Mouse (Mus musculus) embryonic fibroblast, embryonic 13.5 days (primary cell): ENCODE measurements around the gene Mta1. TPM values are rescaled to one million over a fixed set of nuclear protein-coding genes. Genes with fewer than 3 reads are reported as not detected.

Experiments used
- H3K27ac ChIP-seq: 2 replicates; pipeline ENCODE4 v1.5.1; 2012; ENCODE audit warnings: low read length, control low read depth, inconsistent platforms; ENCODE audit not compliant: insufficient read depth
- H3K4me1 ChIP-seq: 2 replicates; pipeline ENCODE4 v1.6.1; 2011; ENCODE audit warnings: low read length; ENCODE audit not compliant: control insufficient read depth, insufficient read depth
- H3K4me3 ChIP-seq: 2 replicates; pipeline ENCODE4 v1.5.1; 2011; ENCODE audit warnings: mild to moderate bottlenecking, control low read depth, low read length; ENCODE audit not compliant: insufficient read depth
- CTCF ChIP-seq: IDR thresholded peaks from 2 replicates; pipeline ENCODE4 v1.5.1; 2011; ENCODE audit warnings: mild to moderate bottlenecking, control low read depth, low read length, moderate library complexity, borderline replicate concordance; ENCODE audit not compliant: insufficient read depth
- POLR2A ChIP-seq: IDR thresholded peaks from 2 replicates; pipeline ENCODE4 v1.6.1; 2011; ENCODE audit warnings: low read depth, mild to moderate bottlenecking, control low read depth, low read length, moderate library complexity
- polyA plus RNA-seq: library from polyadenylated mRNA; stranded (reverse); fragments of >200 nt; gene quantifications from 2 replicates; pipeline ENCODE4 v1.2.4, GENCODE M21; 2011; ENCODE audit warnings: low read depth; ENCODE audit not compliant: missing spikeins, insufficient read length

Mta1 gene
- polyA plus RNA-seq, 1 experiment, result 86.5 TPM

DNA sequence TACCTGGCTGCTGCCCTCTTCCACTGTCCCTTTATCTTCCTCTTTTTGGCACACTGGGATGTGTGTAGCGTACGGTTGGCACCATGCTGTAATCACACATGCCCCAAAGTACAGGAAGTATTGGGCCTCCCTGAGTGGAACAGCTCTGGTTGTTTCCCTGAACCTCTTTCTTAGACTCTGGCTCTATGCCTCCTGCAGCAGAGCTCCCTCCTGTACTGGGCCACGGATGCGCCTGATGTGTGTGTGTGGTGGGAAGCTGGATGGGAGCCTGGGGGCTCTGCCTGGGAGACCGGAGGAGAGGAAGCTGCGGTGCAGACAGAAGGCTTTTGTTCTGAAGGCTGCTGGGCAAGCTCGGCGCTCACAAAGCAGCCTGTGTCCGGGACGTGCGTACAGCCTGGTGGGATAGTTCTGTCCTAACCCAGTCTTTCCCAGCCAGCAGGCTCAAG is 65.5 kb downstream of the Mta1 start:
- H3K27ac ChIP-seq, result no peak overlapping the region
- no peak overlapping the region for H3K4me3 ChIP-seq
- TF ChIP-seq POLR2A (no peak), CTCF (no peak)
- no peaks in the 10 kb centered on the region for H3K4me1 ChIP-seq

DNA sequence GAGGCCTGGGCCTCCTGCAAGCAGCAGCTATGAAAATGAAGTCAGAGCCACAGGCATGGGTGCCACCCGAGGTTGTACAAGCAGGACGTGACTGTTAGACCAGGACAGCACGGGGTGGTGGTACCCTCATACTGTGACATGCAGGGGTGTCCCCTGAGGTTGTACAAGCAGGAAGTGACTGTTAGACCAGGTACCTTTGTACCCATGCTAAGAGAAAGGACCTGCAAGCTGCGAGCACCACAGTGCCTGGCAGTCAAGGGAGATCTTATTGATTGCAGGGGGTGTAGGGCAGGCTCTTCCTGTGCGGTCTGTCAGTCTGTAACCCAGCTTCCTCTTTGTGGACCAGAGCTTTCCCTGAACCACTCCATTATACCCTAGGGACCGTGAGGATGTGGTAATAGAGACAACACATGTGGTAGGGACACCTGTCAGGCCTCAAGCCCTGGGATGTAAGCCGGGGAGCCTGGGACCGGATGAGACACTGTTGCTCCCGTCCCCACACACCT is 70.0 kb downstream of the Mta1 start:
- TF ChIP-seq POLR2A (no peak), CTCF (no peak)
- H3K4me3 ChIP-seq, result no peak overlapping the region
- no peaks in the 10 kb centered on the region for H3K4me1 ChIP-seq
- H3K27ac ChIP-seq, result no peak overlapping the region

DNA sequence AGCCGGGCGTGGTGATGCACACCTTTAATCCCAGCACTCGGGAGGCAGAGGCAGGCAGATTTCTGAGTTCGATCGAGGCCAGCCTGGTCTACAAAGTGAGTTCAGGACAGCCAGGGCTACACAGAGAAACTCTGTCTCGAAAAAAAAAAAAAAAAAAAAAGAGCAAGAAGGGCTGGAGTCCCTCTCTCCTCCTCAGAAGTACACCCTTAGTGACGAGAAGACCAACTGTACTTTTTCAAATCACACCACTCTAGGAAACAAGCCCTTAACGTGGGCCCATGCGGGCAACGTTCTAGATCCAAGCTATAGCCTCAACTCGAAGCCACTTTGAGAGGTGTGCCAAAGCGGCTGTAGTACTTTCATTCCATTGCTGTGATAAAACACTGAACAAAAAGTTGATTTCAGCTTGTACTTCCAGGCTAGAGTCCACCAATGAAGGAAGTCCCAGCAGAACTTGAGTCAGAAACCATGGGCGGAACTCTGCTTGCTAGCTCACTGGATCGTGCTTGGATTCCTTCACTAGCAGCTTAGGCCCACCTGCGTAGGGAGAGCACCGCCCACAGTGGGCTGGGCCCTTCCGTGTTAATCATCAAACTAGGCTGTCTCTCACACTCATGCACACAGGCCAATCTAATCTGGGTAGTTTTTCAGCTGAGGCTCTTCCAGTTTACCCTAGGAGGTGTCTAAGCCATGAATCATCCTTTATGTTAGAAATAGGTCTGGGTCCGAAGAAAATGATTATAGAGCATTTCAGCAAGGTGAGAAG is 79.1 kb downstream of the Mta1 start:
- Histone ChIP-seq H3K4me3 (no peak overlapping the region), H3K27ac (no peak overlapping the region), H3K4me1 (no peaks in the 10 kb centered on the region)
- TF ChIP-seq POLR2A (no peak), CTCF (no peak)

DNA sequence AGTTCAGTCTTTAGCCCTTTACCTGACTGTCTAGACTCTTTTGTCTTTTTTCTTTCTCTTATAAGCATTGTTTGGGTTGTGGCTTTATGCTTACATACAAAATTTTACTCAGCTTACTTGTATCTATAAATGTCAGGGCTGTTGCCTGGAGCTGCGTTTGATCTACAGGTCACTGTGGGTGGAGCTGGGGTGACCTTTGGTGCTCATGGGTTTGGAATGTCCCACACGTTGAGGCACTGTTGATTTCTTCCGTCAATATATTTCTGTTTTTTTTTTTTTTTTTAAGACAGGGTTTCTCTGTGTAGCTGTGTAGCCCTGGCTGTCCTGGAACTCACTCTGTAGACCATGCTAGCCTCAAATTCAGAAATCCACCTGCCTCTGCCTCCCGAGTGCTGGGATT is 82.9 kb downstream of the Mta1 start:
- TF ChIP-seq CTCF (no peak), POLR2A (no peak)
- Histone ChIP-seq H3K4me3 (no peak overlapping the region), H3K4me1 (no peaks in the 10 kb centered on the region)

DNA sequence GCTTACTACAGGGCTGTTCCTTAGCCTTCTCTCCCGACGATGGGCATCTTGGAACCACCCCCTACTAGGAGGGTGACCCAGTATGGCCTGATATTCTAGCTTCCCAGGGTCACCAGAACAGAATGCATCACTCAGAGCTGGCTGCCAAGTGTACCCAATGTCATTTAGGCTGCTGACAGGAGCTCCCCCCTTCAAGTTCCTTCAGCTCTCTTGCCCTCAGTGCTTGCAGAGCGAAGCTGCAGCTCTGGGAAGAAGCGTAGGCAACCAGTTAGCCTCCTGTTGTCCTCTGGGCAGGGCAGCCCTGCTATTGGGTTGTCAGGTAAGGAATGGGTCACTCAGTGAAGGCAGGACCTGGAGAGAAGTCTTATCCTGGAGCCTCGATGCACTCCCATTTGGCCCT is 86.9 kb downstream of the Mta1 start:
- TF ChIP-seq CTCF, result no peak
- TF ChIP-seq POLR2A, result no peak
- no peaks in the 10 kb centered on the region; the same call in 1 of the 2 replicates for H3K4me1 ChIP-seq
- no peak overlapping the region for H3K4me3 ChIP-seq
- no peak overlapping the region for H3K27ac ChIP-seq

More for the DNA sequence above, 82.9 kb downstream of the Mta1 start:
- H3K27ac ChIP-seq, result no peak overlapping the region

DNA sequence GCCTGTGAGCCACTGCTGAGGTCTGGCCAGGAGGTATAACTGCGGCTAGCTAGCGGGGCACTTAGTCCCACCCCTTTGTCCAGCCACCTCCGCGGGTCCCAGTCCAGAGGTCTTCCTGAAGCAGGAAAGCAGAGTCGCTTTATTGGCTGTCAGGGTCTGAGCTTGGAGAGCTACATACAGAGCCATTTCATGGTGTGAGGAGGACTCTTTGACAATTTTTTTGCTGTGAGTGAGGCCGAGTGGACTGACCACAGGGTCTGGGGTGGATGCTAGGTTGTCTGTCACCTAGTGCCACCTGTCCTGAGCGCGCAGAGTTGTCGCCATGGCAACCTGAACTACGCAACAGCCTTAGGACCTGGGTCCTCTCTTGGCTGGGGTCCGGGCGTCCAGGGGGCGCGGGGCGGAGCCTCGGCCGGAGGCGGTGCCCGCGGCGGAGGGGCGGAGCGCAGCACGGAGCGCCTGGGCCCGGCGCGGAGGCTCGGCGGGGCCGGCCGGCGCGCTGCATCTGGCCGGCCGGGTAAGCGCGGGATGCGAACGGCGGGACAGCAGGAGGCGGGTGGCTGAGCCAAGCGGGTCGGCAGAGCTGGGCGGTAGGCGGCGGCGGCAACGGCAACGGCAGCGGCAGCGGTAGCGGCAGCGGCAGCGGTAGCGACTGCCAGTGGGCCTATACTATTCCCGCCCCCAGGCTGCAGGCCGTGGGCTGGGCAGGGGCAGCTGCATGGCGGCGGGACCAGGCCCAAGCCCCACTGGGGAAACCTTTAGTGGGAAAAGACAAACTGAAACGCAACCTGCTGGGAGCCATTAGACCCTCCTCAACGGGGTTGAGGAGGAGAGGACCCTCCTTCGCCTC is 87.6 kb downstream of the Mta1 start, which contains the start of gene Tmem121:
Gene Tmem121, plus strand, starts transcription at position 489 of the 850 bp plus-strand sequence.
- peak within 1 kb of the TSS; percentile 64 for H3K4me3 ChIP-seq
- no peak for TF ChIP-seq CTCF
- peak; percentile 52 for TF ChIP-seq POLR2A
- no peak within 1 kb of the TSS for H3K27ac ChIP-seq
- no peaks in the 10 kb centered on the region; the same call in 1 of the 2 replicates for H3K4me1 ChIP-seq

DNA sequence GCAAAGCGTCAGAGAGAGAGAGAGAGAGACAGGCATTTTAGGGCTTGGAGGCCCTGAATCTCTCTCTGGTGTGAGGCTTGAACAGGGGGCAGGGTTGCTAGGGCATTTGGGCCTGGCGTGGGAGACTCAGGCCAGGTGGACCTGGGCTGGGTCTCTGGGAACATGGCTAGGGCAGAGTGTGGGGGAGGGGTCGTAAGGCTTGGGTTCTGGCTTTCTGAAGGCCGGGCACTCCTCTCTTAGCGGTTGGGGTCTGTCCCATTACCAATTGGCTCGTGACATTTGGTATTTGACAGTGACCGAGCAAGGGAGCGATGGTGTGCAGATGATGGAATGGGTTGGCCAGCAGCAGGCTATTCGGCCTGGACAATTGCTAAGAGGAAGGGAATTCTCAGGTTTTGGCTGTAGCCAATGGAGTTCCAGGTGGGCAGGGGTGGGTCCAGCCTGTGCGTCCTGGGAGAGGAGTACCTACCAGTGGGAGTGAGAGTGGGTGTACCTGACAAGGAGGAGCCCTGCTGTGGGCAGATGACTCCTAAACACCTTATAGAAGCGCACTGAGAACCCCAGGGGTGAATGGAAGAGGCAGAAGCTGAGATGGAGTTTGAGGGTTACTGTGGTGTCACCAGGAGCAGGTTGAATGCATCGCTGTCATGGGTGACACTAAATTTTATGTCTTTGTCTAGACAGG is 88.4 kb downstream of the Mta1 start:
- H3K4me1 ChIP-seq, result no peaks in the 10 kb centered on the region; the same call in 1 of the 2 replicates
- H3K27ac ChIP-seq, result no peak overlapping the region
- no peak for TF ChIP-seq POLR2A
- H3K4me3 ChIP-seq, result peak overlapping the region; percentile 64

Other genes starting within 250 kb of the Mta1 start
- gene Gpr132, start 230.1 kb upstream of the Mta1 start, polyA plus RNA-seq, result not detected in 2 replicates
- gene Jag2, start 168.5 kb upstream of the Mta1 start, polyA plus RNA-seq, result 0.25 TPM in 1 of 2 replicates, not detected in the other
- 6.4 and 8.4 TPM in 2 replicates for gene Nudt14, start 156.2 kb upstream of the Mta1 start, polyA plus RNA-seq
- gene Btbd6, start 121.8 kb upstream of the Mta1 start, polyA plus RNA-seq, result 7.9 and 9.0 TPM in 2 replicates
- gene Brf1, start 97.6 kb upstream of the Mta1 start, polyA plus RNA-seq, result 25.3 and 37.2 TPM in 2 replicates
- 33.4 and 44.5 TPM in 2 replicates for gene Pacs2, start 83.8 kb upstream of the Mta1 start, polyA plus RNA-seq
- gene Tex22, start 23.8 kb upstream of the Mta1 start, polyA plus RNA-seq, result not detected in 2 replicates
- 52.9 and 129 TPM in 2 replicates for gene Crip2, start 42.0 kb downstream of the Mta1 start, polyA plus RNA-seq
- gene Crip1, start 48.0 kb downstream of the Mta1 start, polyA plus RNA-seq, result 75.5 and 79.9 TPM in 2 replicates
- gene Tedc1, start 58.1 kb downstream of the Mta1 start, polyA plus RNA-seq, result 10.1 and 12.2 TPM in 2 replicates
- gene Tmem121, start 87.7 kb downstream of the Mta1 start, polyA plus RNA-seq, result 7.2 and 8.3 TPM in 2 replicates